Mouse (Mus musculus): ENCODE data around the gene Tnfrsf8.
"Not testable (repeated sequence)": the region's sequence is repeated elsewhere in the genome, so short reads cannot be mapped to it uniquely, and the experiment has no call there.

DNA sequence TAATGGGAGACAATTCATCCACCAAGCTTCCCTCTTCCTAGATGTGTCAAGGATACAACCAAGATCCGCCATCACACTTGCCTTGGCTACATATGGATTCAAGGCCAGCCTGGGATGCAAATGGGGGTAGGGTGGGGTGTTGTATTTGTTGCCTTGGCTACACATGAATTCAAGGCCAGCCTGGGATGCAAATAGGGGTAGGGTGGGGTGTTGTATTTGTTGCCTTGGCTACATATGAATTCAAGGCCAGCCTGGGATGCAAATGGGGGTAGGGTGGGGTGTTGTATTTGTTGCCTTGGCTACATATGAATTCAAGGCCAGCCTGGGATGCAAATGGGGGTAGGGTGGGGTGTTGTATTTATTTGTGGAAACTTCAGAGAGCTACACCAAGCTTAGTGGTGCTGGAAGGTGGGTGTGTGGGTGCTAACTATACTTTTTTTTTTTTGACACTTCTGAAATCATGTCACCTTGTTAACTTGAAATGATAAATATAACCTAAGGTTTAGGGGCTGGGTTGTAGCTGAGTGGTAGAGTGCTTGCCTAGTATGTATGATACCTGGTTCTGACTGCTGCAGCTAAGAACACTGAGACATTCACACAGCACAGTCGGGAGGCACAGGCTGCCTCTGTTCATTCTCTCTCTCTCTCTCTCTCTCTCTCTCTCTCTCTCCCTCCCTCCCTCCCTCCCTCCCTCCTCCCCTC, 9.2 kb downstream of the Tnfrsf8 start:
- TF ChIP-seq CTCF (IDR thresholded peaks at IDR 0.05; ENCODE audit: extremely low read depth, insufficient read depth, insufficient read length, insufficient replicate concordance); POLR2A (IDR thresholded peaks at IDR 0.05; ENCODE audit: low read depth, low read length): not testable (repeated sequence)
